Mouse (Mus musculus): ENCODE results near the gene Jph2.

- TF ChIP-seq POLR2A (IDR thresholded peaks at IDR 0.05; ENCODE audit: borderline replicate concordance, extremely low read depth, insufficient read depth, insufficient read length, poor library complexity, severe bottlenecking), result no peak
- TF ChIP-seq CTCF (IDR thresholded peaks at IDR 0.05; ENCODE audit: borderline replicate concordance, extremely low read depth, insufficient read depth, insufficient read length), result no peak
Observed at GRCm38 (mm10) chr2:163393241-163393640, 4.6 kb downstream of the Jph2 start.
